Mouse (Mus musculus) cortical plate, adult 2 months (tissue): ENCODE results near the gene Pax2. TPM values are rescaled to one million over a fixed set of nuclear protein-coding genes. Genes with fewer than 3 reads are reported as not detected.

ENCODE experiments used
- H3K27ac ChIP-seq: fragments of 200-500 bp; 2 replicates; pipeline ENCODE4 v1.5.1; 2012; ENCODE audit warnings: low read length, control low read depth, inconsistent platforms; ENCODE audit not compliant: insufficient read depth
- H3K4me1 ChIP-seq: fragments of 200-500 bp; 2 replicates; pipeline ENCODE4 v1.6.1; 2011; ENCODE audit warnings: low read length; ENCODE audit not compliant: control insufficient read depth, insufficient read depth
- H3K4me3 ChIP-seq: fragments of 200-500 bp; 2 replicates; pipeline ENCODE4 v1.5.1; 2011; ENCODE audit warnings: mild to moderate bottlenecking, low read length, control low read depth; ENCODE audit not compliant: insufficient read depth
- CTCF ChIP-seq: fragments of 200-500 bp; IDR thresholded peaks from 2 replicates; pipeline ENCODE4 v1.5.1; 2011; ENCODE audit warnings: mild to moderate bottlenecking, control low read depth, low read length; ENCODE audit not compliant: insufficient read depth; ENCODE audit errors: extremely low read depth
- POLR2A ChIP-seq: fragments of 200-500 bp; IDR thresholded peaks from 2 replicates; pipeline ENCODE4 v1.6.1; 2011; ENCODE audit warnings: mild to moderate bottlenecking, low read length, control low read depth; ENCODE audit not compliant: insufficient read depth; ENCODE audit errors: extremely low read depth
- polyA plus RNA-seq: library from polyadenylated mRNA; depleted of rRNA; stranded (reverse); fragments of >200 nt; gene quantifications from 2 replicates; pipeline ENCODE4 v1.2.3, GENCODE M21; 2012; rRNA removed

The Pax2 gene
- polyA plus RNA-seq, 1 experiment = 0.06 TPM

- Histone ChIP-seq H3K4me1 (no peaks in the 10 kb centered on the region), H3K27ac (no peak overlapping the region), H3K4me3 (no peak overlapping the region)
- TF ChIP-seq CTCF = no peak
- no peak for TF ChIP-seq POLR2A
These were observed 93.6 kb downstream of the Pax2 start for GRCm38 (mm10) chr19:44849465-44849864.

DNA sequence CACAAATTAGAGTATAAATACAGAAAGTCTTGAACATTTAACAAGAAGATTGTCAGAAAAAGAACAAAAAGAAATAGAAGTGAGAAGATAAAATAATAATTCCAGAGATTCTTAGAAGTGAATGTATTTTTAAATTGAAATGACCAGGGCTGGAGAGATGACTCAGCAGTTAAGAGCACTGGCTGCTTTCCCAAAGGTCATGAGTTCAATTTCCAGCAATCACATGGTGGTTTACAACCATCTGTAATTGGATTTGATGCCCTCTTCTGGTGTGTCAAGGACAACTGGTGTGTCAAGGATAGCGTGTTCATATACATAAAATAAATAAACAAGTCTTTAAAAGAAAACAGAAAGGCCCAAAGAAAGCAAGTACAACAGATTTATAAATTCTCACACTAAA lies 102.8 kb downstream of the Pax2 start:
- Histone ChIP-seq H3K4me3 (no peak overlapping the region), H3K4me1 (no peaks in the 10 kb centered on the region), H3K27ac (no peak overlapping the region)
- no peak for TF ChIP-seq POLR2A
- TF ChIP-seq CTCF = no peak

DNA sequence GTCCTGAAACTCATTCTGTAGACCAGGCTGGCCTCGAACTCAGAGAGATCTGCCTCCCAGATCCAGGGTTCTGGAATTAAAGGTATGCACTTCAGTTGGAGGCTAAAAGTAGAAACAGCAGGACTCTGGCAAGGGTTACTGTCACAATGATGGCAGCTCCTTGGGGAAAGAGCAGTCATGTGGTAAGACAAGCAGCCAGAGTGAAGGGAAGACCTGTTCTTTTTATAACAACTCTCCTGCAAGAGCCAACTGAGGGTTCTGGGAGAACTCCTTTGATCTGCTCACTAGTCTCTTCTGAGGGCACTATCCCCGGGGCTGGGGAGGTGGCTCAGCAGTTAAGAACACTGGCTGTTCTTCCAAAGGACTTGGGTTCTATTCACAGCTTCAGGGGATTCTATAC lies 112.9 kb downstream of the Pax2 start:
- no peak overlapping the region for H3K4me3 ChIP-seq
- H3K27ac ChIP-seq = no peak overlapping the region
- TF ChIP-seq CTCF = no peak
- TF ChIP-seq POLR2A = no peak
- H3K4me1 ChIP-seq = no peaks in the 10 kb centered on the region

GRCm38 (mm10) chr19:44874186-44874898 lies 118.5 kb downstream of the Pax2 start:
- Histone ChIP-seq H3K4me3 (no peak overlapping the region), H3K27ac (no peak overlapping the region), H3K4me1 (no peaks in the 10 kb centered on the region)
- TF ChIP-seq POLR2A (no peak), CTCF (no peak)

DNA sequence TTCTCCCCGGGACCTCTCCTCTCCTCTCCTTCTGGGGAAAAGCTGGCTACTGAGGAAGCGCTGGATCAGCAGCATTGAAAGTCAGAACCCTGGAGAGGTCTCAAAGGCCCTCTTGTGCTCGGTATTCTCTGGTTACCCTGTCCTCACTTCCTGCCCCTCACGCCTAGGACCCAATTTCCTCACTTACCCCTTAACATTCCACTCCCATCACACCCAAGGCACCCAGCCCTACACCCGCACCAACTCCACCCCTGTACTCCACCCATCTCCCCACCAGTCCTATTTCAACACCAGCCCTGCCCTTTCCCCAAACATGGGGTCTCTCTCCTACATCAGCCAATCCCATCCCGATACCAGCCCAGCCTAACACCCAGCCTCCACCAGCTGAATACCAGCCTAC lies 119.1 kb downstream of the Pax2 start:
- Histone ChIP-seq H3K27ac (no peak overlapping the region), H3K4me1 (no peaks in the 10 kb centered on the region), H3K4me3 (no peak overlapping the region)
- no peak for TF ChIP-seq POLR2A
- TF ChIP-seq CTCF = no peak

DNA sequence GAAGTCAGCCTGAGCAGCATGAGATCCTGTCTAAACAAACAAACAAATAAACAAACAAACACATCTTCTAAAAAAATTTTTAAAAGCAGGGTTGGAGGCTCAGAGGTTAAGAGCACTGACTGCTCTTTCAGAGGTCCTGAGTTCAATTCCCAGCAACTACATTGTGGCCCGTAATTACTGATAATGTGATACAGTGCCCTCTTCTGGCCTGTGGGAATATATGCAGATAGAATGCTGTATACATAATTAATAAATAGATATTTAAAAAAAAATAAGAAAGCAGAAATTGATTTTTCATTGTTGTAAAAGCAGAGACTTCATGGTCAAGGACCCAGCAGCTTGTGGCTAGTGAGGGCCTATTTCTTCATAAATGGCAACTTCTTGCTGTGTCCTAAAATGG lies 119.9 kb downstream of the Pax2 start:
- Histone ChIP-seq H3K4me3 (no peak overlapping the region), H3K4me1 (no peaks in the 10 kb centered on the region), H3K27ac (no peak overlapping the region)
- TF ChIP-seq CTCF (no peak), POLR2A (no peak)

GRCm38 (mm10) chr19:44876529-44876928 lies 120.7 kb downstream of the Pax2 start:
- TF ChIP-seq CTCF (no peak), POLR2A (no peak)
- H3K4me3 ChIP-seq = no peak overlapping the region
- H3K4me1 ChIP-seq = no peaks in the 10 kb centered on the region
- no peak overlapping the region for H3K27ac ChIP-seq

DNA sequence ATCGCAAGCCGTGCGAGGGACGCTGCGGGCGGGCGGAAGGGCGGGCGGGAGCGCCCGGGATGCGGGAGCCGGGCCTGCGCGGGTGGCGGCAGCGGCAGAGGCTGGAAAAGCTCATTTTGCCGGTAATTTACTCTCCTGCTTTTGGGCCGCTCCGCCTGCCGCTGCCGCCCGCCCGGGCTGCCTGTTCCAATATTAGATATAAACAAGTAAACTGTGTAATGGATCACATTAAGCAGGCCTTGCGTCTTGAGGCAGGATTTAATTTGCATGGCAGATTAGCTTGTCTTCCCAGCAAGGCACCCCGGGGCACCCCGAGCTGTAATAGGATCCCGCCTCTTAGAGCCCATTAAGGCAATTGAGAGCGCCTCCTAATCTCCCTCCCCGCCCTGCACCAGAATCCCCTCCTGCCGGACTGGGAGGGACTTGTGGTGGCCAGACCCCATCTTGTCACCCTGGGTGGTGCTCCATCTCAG lies 126.7 kb downstream of the Pax2 start:
- no peaks in the 10 kb centered on the region for H3K4me1 ChIP-seq
- no peak for TF ChIP-seq CTCF
- H3K27ac ChIP-seq = no peak overlapping the region
- peak overlapping the region; percentile 10; the same call in 1 of the 2 replicates for H3K4me3 ChIP-seq

GRCm38 (mm10) chr19:44884331-44884730 lies 128.5 kb downstream of the Pax2 start:
- TF ChIP-seq CTCF (no peak), POLR2A (no peak)
- no peak overlapping the region for H3K4me3 ChIP-seq
- H3K27ac ChIP-seq = no peak overlapping the region
- no peaks in the 10 kb centered on the region for H3K4me1 ChIP-seq

GRCm38 (mm10) chr19:44886475-44886874 lies 130.6 kb downstream of the Pax2 start:
- no peak overlapping the region for H3K27ac ChIP-seq
- H3K4me1 ChIP-seq = no peaks in the 10 kb centered on the region
- no peak for TF ChIP-seq POLR2A
- TF ChIP-seq CTCF = no peak
- no peak overlapping the region for H3K4me3 ChIP-seq

Other genes starting within 250 kb of the Pax2 start
- gene Sec31b, start 210.2 kb upstream of the Pax2 start, polyA plus RNA-seq = 0.15 and 0.19 TPM in 2 replicates
- not detected in 2 replicates for gene Gm20538, start 203.2 kb upstream of the Pax2 start, polyA plus RNA-seq
- gene Ndufb8, start 200.6 kb upstream of the Pax2 start, polyA plus RNA-seq = 545 and 586 TPM in 2 replicates
- gene Hif1an, start 193.2 kb upstream of the Pax2 start, polyA plus RNA-seq = 23.9 and 24.9 TPM in 2 replicates
- gene Slf2, start 175.1 kb downstream of the Pax2 start, polyA plus RNA-seq = 40.8 and 44.3 TPM in 2 replicates
- 26.5 and 27.8 TPM in 2 replicates for gene Sema4g, start 233.1 kb downstream of the Pax2 start, polyA plus RNA-seq
- 10.5 and 10.7 TPM in 2 replicates for gene Twnk, start 249.6 kb downstream of the Pax2 start, polyA plus RNA-seq